Mouse (Mus musculus) heart, embryonic 14.5 days (tissue): Measurements from ENCODE around the gene Gm17087. TPM values are rescaled to one million over a fixed set of nuclear protein-coding genes. Genes with fewer than 3 reads are reported as not detected.

Source experiments
- ATAC-seq: fragments of 200-750 bp; cut with Nextera tagmentation; 2 replicates; pipeline ENCODE4 v1.8.0; 2017; ENCODE audit warnings: low read depth, moderate TSS enrichment; ENCODE audit not compliant: insufficient number of reproducible peaks, insufficient read depth, low FRiP score
- H3K27ac ChIP-seq, 2 experiments: fragments of 200-500 bp in 1 of 2; fragments of 300-500 bp in 1 of 2; sonication (generic) in 1 of 2; replicated peaks in 1 of 2; 2 replicates each; pipeline ENCODE4 v1.5.1; 2012 to 2014; ENCODE audit warnings: low read depth in 2 of 2, low read length in 2 of 2, control low read depth in 1 of 2, mild to moderate bottlenecking in 1 of 2, mixed read lengths in 1 of 2; ENCODE audit not compliant: control insufficient read depth in 1 of 2, insufficient read depth in 1 of 2
- H3K27me3 ChIP-seq: fragments of 300-500 bp; sonication (generic); 2 replicates; pipeline ENCODE4 v1.6.1; 2014; ENCODE audit warnings: mild to moderate bottlenecking, low read length, control low read depth; ENCODE audit not compliant: control insufficient read depth, insufficient read depth
- H3K36me3 ChIP-seq: fragments of 300-500 bp; sonication (generic); 2 replicates; pipeline ENCODE4 v1.6.1; 2014; ENCODE audit warnings: mild to moderate bottlenecking, control low read depth, low read length, mixed read lengths; ENCODE audit not compliant: control insufficient read depth, insufficient read depth
- H3K4me1 ChIP-seq, 2 experiments: fragments of 200-500 bp in 1 of 2; fragments of 300-500 bp in 1 of 2; sonication (generic) in 1 of 2; 2 replicates each; pipeline ENCODE4 v1.6.1; 2012 to 2014; ENCODE audit warnings: low read length in 2 of 2, control low read depth in 1 of 2, mixed read lengths in 1 of 2; ENCODE audit not compliant: control insufficient read depth in 2 of 2, insufficient read depth in 2 of 2
- H3K4me2 ChIP-seq: fragments of 300-500 bp; sonication (generic); 2 replicates; pipeline ENCODE4 v1.6.1; 2014; ENCODE audit warnings: mild to moderate bottlenecking, low read length
- H3K4me3 ChIP-seq, 2 experiments: fragments of 200-500 bp in 1 of 2; fragments of 300-500 bp in 1 of 2; sonication (generic) in 1 of 2; 2 replicates each; pipeline ENCODE4 v1.5.1; 2012 to 2014; ENCODE audit warnings: low read length in 2 of 2, mild to moderate bottlenecking in 2 of 2, control low read depth in 1 of 2, low read depth in 1 of 2, moderate library complexity in 1 of 2; ENCODE audit not compliant: control insufficient read depth in 1 of 2, insufficient read depth in 1 of 2
- H3K9ac ChIP-seq: fragments of 300-500 bp; sonication (generic); 2 replicates; pipeline ENCODE4 v1.6.1; 2014; ENCODE audit warnings: mild to moderate bottlenecking, low read length
- H3K9me3 ChIP-seq: fragments of 300-500 bp; sonication (generic); 2 replicates; pipeline ENCODE4 v1.6.1; 2016; ENCODE audit warnings: low read length, control low read depth; ENCODE audit not compliant: control insufficient read depth
- WGBS: fragments of 180-500 bp; shearing (Covaris S2); extraction: QIAGEN DNeasy Blood & Tissue Kit; methylation state at CpG from one replicate; pipeline ENCODE4 v1.1.7; 2014; 5-methylcytosine and 5-hydroxymethylcytosine counted together
- polyA plus RNA-seq: library from polyadenylated mRNA; unstranded; fragments of >200 nt; fragmentation: Nextera tagmentation; extraction: Ambion mirVana; gene quantifications from 2 replicates; pipeline ENCODE4 v1.2.1, GENCODE M21; 2014

Gm17087 gene
- polyA plus RNA-seq, 1 experiment from 2014 or later: not detected

- Histone ChIP-seq H3K4me1 (peaks cover 0 to 3% of the 10 kb centered on the region in 2 experiments; a peak in 2 of 4 replicates), H3K36me3 (no peaks in the 10 kb centered on the region), H3K27me3 (no peaks in the 10 kb centered on the region), H3K4me2 (no peak overlapping the region), H3K9me3 (no peaks in the 10 kb centered on the region), H3K4me3 (no peak overlapping the region), H3K27ac (no peak overlapping the region), H3K9ac (no peak overlapping the region)
- ATAC-seq: no peak
- 69% methylated on average over 14 of the region's 14 CpGs for WGBS
Observed at GRCm38 (mm10) chr17:8541974-8542538, 24.7 kb downstream of the Gm17087 start.

GRCm38 (mm10) chr17:8538102-8538501 is 28.6 kb downstream of the Gm17087 start:
- WGBS: 68% methylated on average over 3 of the region's 3 CpGs
- Histone ChIP-seq H3K9me3 (no peaks in the 10 kb centered on the region), H3K27me3 (no peaks in the 10 kb centered on the region), H3K27ac (no peak overlapping the region), H3K36me3 (no peaks in the 10 kb centered on the region), H3K4me2 (no peak overlapping the region), H3K4me3 (no peak overlapping the region), H3K4me1 (no peaks in the 10 kb centered on the region), H3K9ac (no peak overlapping the region)
- ATAC-seq: no peak

- no peak overlapping the region for H3K9ac ChIP-seq
Observed at GRCm38 (mm10) chr17:8536522-8536921, 30.2 kb downstream of the Gm17087 start.

GRCm38 (mm10) chr17:8533828-8534227 is 32.9 kb downstream of the Gm17087 start:
- H3K27me3 ChIP-seq: no peaks in the 10 kb centered on the region; the same call in 1 of the 2 replicates
- no peaks in the 10 kb centered on the region for H3K4me1 ChIP-seq
- no peaks in the 10 kb centered on the region for H3K9me3 ChIP-seq
- H3K9ac ChIP-seq: no peak overlapping the region
- WGBS: 42% methylated on average over 3 of the region's 3 CpGs
- no peaks in the 10 kb centered on the region for H3K36me3 ChIP-seq
- H3K4me2 ChIP-seq: no peak overlapping the region
- H3K4me3 ChIP-seq: no peak overlapping the region
- ATAC-seq: no peak
- H3K27ac ChIP-seq: no peak overlapping the region

More at GRCm38 (mm10) chr17:8536522-8536921, 30.2 kb downstream of the Gm17087 start:
- 68% methylated on average over 6 of the region's 6 CpGs for WGBS
- Histone ChIP-seq H3K4me2 (no peak overlapping the region), H3K36me3 (no peaks in the 10 kb centered on the region), H3K27me3 (no peaks in the 10 kb centered on the region), H3K27ac (no peak overlapping the region), H3K4me3 (no peak overlapping the region), H3K4me1 (no peaks in the 10 kb centered on the region), H3K9me3 (no peaks in the 10 kb centered on the region)
- ATAC-seq: no peak

GRCm38 (mm10) chr17:8532609-8533008 is 34.1 kb downstream of the Gm17087 start:
- no peak for ATAC-seq
- WGBS: 68% methylated on average over 4 of the region's 4 CpGs

GRCm38 (mm10) chr17:8528641-8529040 is 38.1 kb downstream of the Gm17087 start:
- peaks cover 7 to 11% of the 10 kb centered on the region in 2 experiments for H3K4me1 ChIP-seq
- WGBS: 80% methylated on average over 3 of the region's 3 CpGs
- ATAC-seq: no peak

More at GRCm38 (mm10) chr17:8532609-8533008, 34.1 kb downstream of the Gm17087 start:
- Histone ChIP-seq H3K9ac (no peak overlapping the region), H3K4me2 (no peak overlapping the region), H3K4me1 (no peaks in the 10 kb centered on the region), H3K9me3 (no peaks in the 10 kb centered on the region), H3K27me3 (no peaks in the 10 kb centered on the region; the same call in 1 of the 2 replicates), H3K27ac (no peak overlapping the region), H3K4me3 (no peak overlapping the region), H3K36me3 (no peaks in the 10 kb centered on the region)

GRCm38 (mm10) chr17:8526815-8527261 is 39.9 kb downstream of the Gm17087 start:
- ATAC-seq: no peak
- Histone ChIP-seq H3K27ac (no peak overlapping the region), H3K4me1 (peaks cover 7 to 11% of the 10 kb centered on the region in 2 experiments), H3K4me3 (no peak overlapping the region), H3K9ac (no peak overlapping the region), H3K36me3 (no peaks in the 10 kb centered on the region), H3K27me3 (peaks cover 26% of the 10 kb centered on the region), H3K9me3 (no peaks in the 10 kb centered on the region), H3K4me2 (no peak overlapping the region; the same call in 1 of the 2 replicates)
- 14% methylated on average over 9 of the region's 9 CpGs for WGBS

More at GRCm38 (mm10) chr17:8528641-8529040, 38.1 kb downstream of the Gm17087 start:
- H3K36me3 ChIP-seq: no peaks in the 10 kb centered on the region
- H3K27me3 ChIP-seq: peaks cover 17% of the 10 kb centered on the region
- H3K9ac ChIP-seq: no peak overlapping the region
- no peak overlapping the region for H3K4me2 ChIP-seq
- H3K4me3 ChIP-seq: no peak overlapping the region
- H3K27ac ChIP-seq: no peak overlapping the region
- no peaks in the 10 kb centered on the region for H3K9me3 ChIP-seq
